Mouse (Mus musculus) kidney, adult 2 months (tissue): ENCODE results near the gene Abtb1.

Source experiments
- CTCF ChIP-seq: fragments of 200-500 bp; conservative IDR thresholded peaks from 2 replicates; pipeline ENCODE4 v1.5.1; 2011; ENCODE audit warnings: low read depth, mild to moderate bottlenecking, control low read depth, low read length, moderate library complexity, mixed read lengths; ENCODE audit not compliant: insufficient read depth, insufficient read length
- POLR2A ChIP-seq: fragments of 200-500 bp; IDR thresholded peaks from one replicate; pipeline ENCODE4 v1.6.1; 2011; ENCODE audit warnings: low read depth, low read length, control low read depth

- TF ChIP-seq CTCF (no peak), POLR2A (no peak)
Observed at GRCm38 (mm10) chr6:88800191-88800590, 41.6 kb downstream of the Abtb1 start.
